Mouse (Mus musculus) monocyte, adult 2 months (primary cell): ENCODE measurements at regions not wholly inside any gene's neighbourhood (a gene's known extent, or its start where the extent isn't known, plus 50 kb on each side); places are given as distances from the start of the nearest gene placed in this dataset.
"Not testable (repeated sequence)": the region's sequence is repeated elsewhere in the genome, so short reads cannot be mapped to it uniquely, and the experiment has no call there.

ENCODE experiments used
- DNase-seq, 2 experiments: peaks; one replicate each; pipeline ENCODE4 v3.0.0; 2022; ENCODE audit warnings: low spot score in 2 of 2, low read depth in 1 of 2

- DNase-seq = no peak
These were observed 261.5 kb upstream of the Ube2e3 start for GRCm38 (mm10) chr2:78606388-78606787.

- DNase-seq = no peak
These were observed 267.2 kb upstream of the Ube2e3 start for GRCm38 (mm10) chr2:78600753-78601152.

GRCm38 (mm10) chr2:78598039-78598438, 269.9 kb upstream of the Ube2e3 start:
- DNase-seq = no peak

DNA sequence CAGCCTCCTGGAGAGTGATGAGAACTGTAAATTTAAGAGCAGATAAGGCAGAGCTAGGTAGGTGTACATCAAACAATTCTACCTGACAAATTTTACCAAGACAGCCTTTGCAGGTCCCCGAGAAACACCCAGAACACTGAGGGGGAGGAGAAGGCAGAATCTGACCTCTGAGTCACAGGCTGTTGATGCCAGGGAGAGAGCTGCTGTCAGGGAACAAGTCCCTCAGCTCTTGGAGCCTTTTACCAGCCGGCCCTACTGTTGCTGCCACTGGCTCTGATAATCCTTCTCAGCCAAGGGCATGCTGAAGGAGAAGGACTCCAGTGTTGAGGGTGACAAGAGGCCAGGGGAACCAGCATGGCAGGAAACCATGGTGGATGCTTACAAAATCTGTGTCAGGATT, 271.7 kb upstream of the Ube2e3 start:
- no peak for DNase-seq

DNA sequence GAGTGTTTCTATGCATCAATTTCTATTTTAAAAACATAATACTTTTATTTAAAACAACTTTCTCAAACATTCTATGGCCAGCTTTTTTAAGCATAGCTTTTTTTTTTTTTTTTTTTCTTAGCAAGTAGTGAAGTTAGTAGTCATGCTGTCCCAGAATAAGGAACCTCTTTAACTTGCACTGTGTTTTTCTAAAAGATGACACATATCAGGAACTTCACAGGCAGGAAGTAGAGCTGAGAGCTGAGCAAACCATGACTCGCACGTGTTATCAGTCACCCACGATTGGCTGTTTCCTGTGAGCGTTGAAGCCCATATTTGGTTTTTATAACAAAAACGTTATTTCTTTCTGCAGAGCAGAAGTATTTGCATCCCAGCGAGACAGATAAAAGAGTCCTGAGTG, 287.9 kb upstream of the Ube2e3 start:
- no peak for DNase-seq

DNA sequence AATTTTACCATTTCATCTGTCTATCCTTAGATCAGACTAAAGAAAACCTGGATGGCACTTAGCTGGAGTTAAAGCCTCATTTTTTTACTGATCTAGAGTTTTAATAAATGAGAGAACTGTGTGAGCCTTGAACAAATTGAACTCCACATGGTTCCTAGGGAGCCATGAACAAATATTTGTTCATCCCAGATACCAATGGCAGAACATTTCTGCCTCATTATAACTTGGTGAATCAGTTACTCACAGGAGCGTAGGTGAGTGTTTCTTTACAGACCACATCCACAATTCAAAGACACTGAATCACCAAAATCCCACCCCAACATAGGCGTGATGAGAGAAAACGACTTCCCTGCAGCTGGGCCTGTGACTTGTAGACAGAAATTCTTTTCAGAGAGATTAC, 295.4 kb upstream of the Ube2e3 start:
- DNase-seq = no peak

GRCm38 (mm10) chr2:78558128-78558527, 309.8 kb upstream of the Ube2e3 start:
- no peak for DNase-seq

DNA sequence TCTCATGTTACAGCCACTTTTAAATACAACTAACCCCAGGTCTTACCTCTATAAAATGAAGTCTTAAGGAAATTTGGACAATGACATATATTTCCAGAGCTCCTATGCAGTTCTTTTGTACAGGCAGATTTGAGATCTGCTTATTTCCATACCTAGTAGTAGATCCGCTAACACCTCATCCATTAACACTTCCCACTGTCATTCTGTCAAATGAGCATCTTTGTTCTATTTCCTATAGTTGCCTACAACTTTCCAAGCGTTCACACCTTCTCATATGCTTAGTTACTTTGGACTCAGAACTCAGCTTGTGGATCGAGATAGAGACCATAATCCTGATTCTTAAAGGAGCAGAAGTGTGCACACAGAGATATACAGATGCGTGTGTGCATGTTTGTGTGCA, 316.8 kb upstream of the Ube2e3 start:
- DNase-seq = no peak

DNA sequence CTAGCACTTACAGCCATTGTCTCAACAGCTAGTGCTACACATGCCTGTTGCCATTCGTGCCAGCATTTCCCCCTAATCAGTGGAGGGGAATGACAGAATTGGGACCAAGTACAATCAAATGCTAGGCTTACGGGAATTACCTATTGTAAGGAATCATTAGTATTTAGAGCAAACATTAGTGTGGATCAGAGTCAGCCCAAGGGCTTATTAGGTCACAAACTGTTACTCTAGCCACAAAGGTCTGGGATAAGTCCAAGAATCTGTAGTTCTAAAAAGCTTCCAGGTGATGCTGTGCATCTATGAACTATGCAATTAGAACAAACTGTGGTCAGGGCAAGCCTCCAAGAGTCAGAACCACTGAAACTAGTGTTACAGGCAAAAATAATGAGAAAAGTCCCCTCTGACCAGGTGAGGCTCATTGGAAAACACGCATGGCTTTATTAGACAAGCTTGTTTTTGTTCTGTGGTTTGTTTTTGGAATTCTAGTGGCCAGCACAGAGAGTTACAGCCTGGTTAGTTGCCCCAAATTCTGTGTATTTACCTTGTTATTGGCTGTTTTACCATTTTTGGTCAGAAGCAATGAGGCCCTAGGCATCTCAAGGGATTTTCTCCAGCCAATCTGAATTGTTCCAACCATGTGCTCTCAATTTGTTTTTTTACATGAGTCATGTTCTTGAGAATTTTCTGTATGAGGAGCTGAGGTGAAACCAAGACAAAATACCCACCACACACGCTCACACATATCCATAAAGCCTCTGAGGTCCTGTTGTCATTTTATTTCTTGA, 319.0 kb upstream of the Ube2e3 start:
- no peak for DNase-seq

DNA sequence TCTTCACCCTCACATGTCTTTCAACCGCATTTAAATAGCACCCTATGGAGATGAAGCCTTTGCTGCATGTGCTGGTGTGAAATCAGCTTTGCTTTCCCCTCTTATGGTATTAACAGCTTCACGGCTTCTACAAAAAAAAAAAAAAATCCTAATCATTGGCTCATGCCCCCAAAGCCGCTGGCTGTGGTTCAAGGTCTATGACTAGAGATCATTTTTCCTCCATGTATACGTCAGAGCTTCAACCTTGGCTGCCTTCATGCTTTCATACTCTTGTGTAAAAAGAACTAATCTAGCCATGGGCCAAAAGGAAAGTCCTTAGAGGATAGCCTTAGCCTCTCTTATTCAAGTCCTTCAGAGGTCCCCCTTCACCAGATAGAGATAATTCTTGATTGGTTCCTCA, 320.6 kb upstream of the Ube2e3 start:
- DNase-seq = no peak

GRCm38 (mm10) chr2:78540422-78540821, 327.5 kb upstream of the Ube2e3 start:
- DNase-seq = no peak

DNA sequence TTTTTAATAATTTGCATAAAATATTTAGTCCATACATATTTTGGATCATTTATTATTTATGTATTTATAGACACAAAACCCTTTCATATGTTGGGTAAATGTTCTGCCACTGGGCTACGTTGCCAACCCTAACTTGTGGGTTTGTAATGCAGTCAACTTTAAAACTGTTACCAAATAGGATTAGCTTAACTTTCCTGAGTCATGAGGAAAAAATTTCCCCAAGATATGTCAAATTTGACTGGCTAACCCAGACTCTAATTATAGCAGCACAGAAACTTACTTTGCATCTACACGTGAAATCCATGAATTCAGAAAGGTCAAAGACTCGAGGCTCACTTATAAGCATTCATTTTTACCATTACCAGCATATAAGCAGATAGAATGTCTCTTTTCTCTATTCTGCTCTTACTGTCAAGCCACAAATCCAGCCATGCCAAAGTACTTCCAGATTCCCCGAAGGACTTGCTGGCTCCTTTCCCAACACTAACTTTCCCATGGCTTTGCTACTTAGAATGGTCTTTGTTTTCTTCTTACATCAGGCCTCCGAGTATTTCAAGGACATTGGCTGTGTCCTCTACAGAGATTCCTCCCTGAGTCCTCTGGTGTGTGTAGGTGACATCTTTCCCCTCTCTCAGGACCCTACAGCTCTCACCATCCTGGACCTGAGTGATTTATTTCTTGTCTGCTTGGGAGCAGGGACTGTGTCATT, 328.2 kb upstream of the Ube2e3 start:
- no peak for DNase-seq

DNA sequence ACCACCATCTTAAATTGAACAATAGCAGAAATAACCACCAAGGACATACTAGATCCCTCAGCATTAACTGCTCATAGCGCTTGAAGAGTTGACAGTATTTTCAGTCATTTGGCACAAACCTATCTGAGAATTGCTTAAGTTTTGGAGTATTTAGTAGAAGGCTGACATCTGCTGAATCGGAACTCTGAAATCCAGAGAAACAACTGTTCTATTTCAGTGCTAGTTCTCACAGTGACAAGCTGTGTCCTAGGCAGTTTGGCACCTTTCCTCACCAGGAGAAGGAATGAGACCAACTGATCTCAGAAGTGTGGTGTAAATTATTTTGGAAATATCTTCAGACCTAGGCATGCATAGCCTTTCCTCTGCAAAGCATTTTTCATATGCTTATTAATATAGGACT, 330.4 kb upstream of the Ube2e3 start:
- DNase-seq = no peak

GRCm38 (mm10) chr2:78533881-78534280, 334.0 kb upstream of the Ube2e3 start:
- not testable (repeated sequence) for DNase-seq

- no peak for DNase-seq
These were observed 337.4 kb upstream of the Ube2e3 start for GRCm38 (mm10) chr2:78530535-78530934.

- DNase-seq = no peak
These were observed 347.5 kb upstream of the Ube2e3 start for GRCm38 (mm10) chr2:78520258-78521023.

GRCm38 (mm10) chr2:78493115-78493514, 374.8 kb upstream of the Ube2e3 start:
- DNase-seq = no peak

- DNase-seq = no peak
These were observed 387.9 kb upstream of the Ube2e3 start for GRCm38 (mm10) chr2:78480036-78480435.

- no peak for DNase-seq
These were observed 408.5 kb upstream of the Ube2e3 start for GRCm38 (mm10) chr2:78459444-78459843.

DNA sequence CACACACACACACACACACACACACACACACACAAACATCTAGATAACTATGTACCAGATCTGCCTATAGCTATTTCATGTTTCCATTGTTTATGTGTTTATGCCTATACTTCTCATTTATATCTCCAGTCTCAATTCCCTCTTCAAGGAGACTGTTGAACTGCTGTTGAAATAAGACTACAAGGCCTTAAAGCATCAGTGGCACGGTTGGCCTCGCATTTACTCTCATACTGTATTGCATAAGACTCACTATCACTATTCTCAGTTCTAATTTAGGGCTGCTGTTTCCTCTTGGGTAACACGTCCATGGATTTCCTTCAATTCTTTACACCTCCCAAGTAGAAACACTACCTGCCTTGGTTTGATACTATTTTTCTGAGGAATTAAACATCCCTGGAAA, 414.5 kb upstream of the Ube2e3 start:
- DNase-seq = no peak

- DNase-seq = no peak
These were observed 431.1 kb upstream of the Ube2e3 start for GRCm38 (mm10) chr2:78436816-78437215.

GRCm38 (mm10) chr2:78435071-78435470, 432.9 kb upstream of the Ube2e3 start:
- DNase-seq = no peak
